Mouse (Mus musculus): ENCODE data around the gene Atp6v0e. TPM values are rescaled to one million over a fixed set of nuclear protein-coding genes. Genes with fewer than 3 reads are reported as not detected.

Atp6v0e gene
- total RNA-seq, 2 experiments from 2014 or later = 42.8 to 55.1 TPM

- no peak for DNase-seq (ENCODE audit: extremely low spot score in 1 of 2, low spot score in 1 of 2)
Measured at GRCm38 (mm10) chr17:26639791-26640190, 23.2 kb upstream of the Atp6v0e start.

GRCm38 (mm10) chr17:26640286-26640740 is 22.7 kb upstream of the Atp6v0e start:
- no peak for DNase-seq (ENCODE audit: extremely low spot score in 1 of 2, low spot score in 1 of 2)

GRCm38 (mm10) chr17:26643456-26643855 is 19.6 kb upstream of the Atp6v0e start:
- no peak for DNase-seq (ENCODE audit: extremely low spot score in 1 of 2, low spot score in 1 of 2)

- DNase-seq (ENCODE audit: extremely low spot score in 1 of 2, low spot score in 1 of 2) = no peak
Measured at GRCm38 (mm10) chr17:26643993-26644392, 19.0 kb upstream of the Atp6v0e start.

- DNase-seq (ENCODE audit: extremely low spot score in 1 of 2, low spot score in 1 of 2) = no peak
Measured at GRCm38 (mm10) chr17:26644509-26645410, 18.3 kb upstream of the Atp6v0e start.

GRCm38 (mm10) chr17:26645411-26645854 is 17.6 kb upstream of the Atp6v0e start:
- no peak for DNase-seq (ENCODE audit: extremely low spot score in 1 of 2, low spot score in 1 of 2)

GRCm38 (mm10) chr17:26647283-26647682 is 15.7 kb upstream of the Atp6v0e start:
- no peak for DNase-seq (ENCODE audit: extremely low spot score in 1 of 2, low spot score in 1 of 2)

GRCm38 (mm10) chr17:26649565-26649964 is 13.5 kb upstream of the Atp6v0e start:
- no peak for DNase-seq (ENCODE audit: extremely low spot score in 1 of 2, low spot score in 1 of 2)

- no peak for DNase-seq (ENCODE audit: extremely low spot score in 1 of 2, low spot score in 1 of 2)
Measured at GRCm38 (mm10) chr17:26650451-26651363, 12.3 kb upstream of the Atp6v0e start.

GRCm38 (mm10) chr17:26658854-26659572 is 4.0 kb upstream of the Atp6v0e start:
- no peak for DNase-seq (ENCODE audit: extremely low spot score in 1 of 2, low spot score in 1 of 2)

GRCm38 (mm10) chr17:26659573-26659915 is 3.5 kb upstream of the Atp6v0e start:
- DNase-seq (ENCODE audit: extremely low spot score in 1 of 2, low spot score in 1 of 2) = no peak

- DNase-seq (ENCODE audit: extremely low spot score in 1 of 2, low spot score in 1 of 2) = peak; percentile 84 to 92
Measured at GRCm38 (mm10) chr17:26660192-26660912, 2.7 kb upstream of the Atp6v0e start.

- no peak for DNase-seq (ENCODE audit: extremely low spot score in 1 of 2, low spot score in 1 of 2)
Measured at GRCm38 (mm10) chr17:26662204-26662603, 827 bp upstream of the Atp6v0e start.

GRCm38 (mm10) chr17:26665600-26665999 is 2.6 kb downstream of the Atp6v0e start:
- DNase-seq (ENCODE audit: extremely low spot score in 1 of 2, low spot score in 1 of 2) = no peak

GRCm38 (mm10) chr17:26671268-26671667 is 8.2 kb downstream of the Atp6v0e start:
- DNase-seq (ENCODE audit: extremely low spot score in 1 of 2, low spot score in 1 of 2) = no peak

GRCm38 (mm10) chr17:26675845-26676244 is 12.8 kb downstream of the Atp6v0e start:
- DNase-seq (ENCODE audit: extremely low spot score in 1 of 2, low spot score in 1 of 2) = no peak

GRCm38 (mm10) chr17:26676252-26676615 is 13.2 kb downstream of the Atp6v0e start:
- peak; percentile 77 to 79 for DNase-seq (ENCODE audit: extremely low spot score in 1 of 2, low spot score in 1 of 2)

GRCm38 (mm10) chr17:26676616-26677376 is 13.8 kb downstream of the Atp6v0e start:
- no peak for DNase-seq (ENCODE audit: extremely low spot score in 1 of 2, low spot score in 1 of 2)

Data from layer of hippocampus, postnatal 25 days (tissue).